In the genomic region with DNA sequence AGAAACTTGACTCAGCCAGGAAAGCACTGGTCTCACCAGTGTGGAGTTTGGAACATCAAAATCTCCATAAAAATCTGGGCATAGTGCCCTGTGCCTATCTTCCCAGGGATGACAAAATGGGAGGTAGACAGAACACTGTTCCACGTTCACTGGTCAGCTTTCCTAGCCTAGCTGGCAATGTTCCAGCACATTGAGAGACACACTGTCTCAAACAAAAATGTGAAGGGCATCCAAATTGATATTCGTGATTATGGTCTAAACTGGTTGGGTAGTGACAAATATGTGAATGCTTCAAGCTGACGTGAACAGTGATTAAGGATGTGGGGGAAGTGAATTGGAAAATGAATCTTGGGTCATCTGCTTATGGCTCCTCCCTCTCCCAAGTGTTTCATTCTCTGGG, we compare ENCODE assay signal across 10 mouse cellular contexts.
"Had no signal": no experiment of that assay in that cellular context is flagged by ENCODE, and none has a peak within 500 bp of the region (broad histone marks: within the 10 kb centered on the region; RNA-seq: fewer than 3 reads in every experiment).

No protein-coding gene starts in this region.

- DNase-seq: kidney, adult 8-10 months; layer of hippocampus, adult 9-11 months; layer of hippocampus, postnatal 36 days; lung, adult 18-20 months; lung, postnatal 36 days; midbrain, embryonic 14.5 days; retina, postnatal 1 day; right cerebral cortex, postnatal 4 days; thymus, adult 2 months; thymus, postnatal 25 days had no signal
